Mouse (Mus musculus) urinary bladder, adult 18-20 months (tissue): Measurements from ENCODE around the gene Sox30.

Source experiments
- DNase-seq, 2 experiments: peaks; one replicate each; pipeline ENCODE4 v3.0.0; 2022; ENCODE audit warnings: low spot score in 2 of 2, mixed read lengths in 2 of 2

Sox30 gene

GRCm38 (mm10) chr11:46055896-46056769 is 76.0 kb downstream of the Sox30 start, which contains the start of gene Adam19:
Gene Adam19 (plus strand): TSS chr11:46055992.
- peak; percentile 46 to 65 for DNase-seq

- no peak for DNase-seq
Observed at GRCm38 (mm10) chr11:46056770-46057411, 76.8 kb downstream of the Sox30 start.

GRCm38 (mm10) chr11:46058011-46058410 is 77.9 kb downstream of the Sox30 start:
- no peak for DNase-seq

GRCm38 (mm10) chr11:46058916-46059315 is 78.8 kb downstream of the Sox30 start:
- DNase-seq: no peak

- no peak for DNase-seq
Observed at GRCm38 (mm10) chr11:46059887-46060650, 80.0 kb downstream of the Sox30 start.

GRCm38 (mm10) chr11:46060651-46061020 is 80.5 kb downstream of the Sox30 start:
- no peak for DNase-seq

GRCm38 (mm10) chr11:46061776-46062445 is 81.8 kb downstream of the Sox30 start:
- no peak for DNase-seq

GRCm38 (mm10) chr11:46062569-46062968 is 82.5 kb downstream of the Sox30 start:
- no peak for DNase-seq

- no peak for DNase-seq
Observed at GRCm38 (mm10) chr11:46062993-46063731, 83.1 kb downstream of the Sox30 start.

GRCm38 (mm10) chr11:46064767-46065166 is 84.7 kb downstream of the Sox30 start:
- no peak for DNase-seq

GRCm38 (mm10) chr11:46065201-46066011 is 85.3 kb downstream of the Sox30 start:
- DNase-seq: peak in 1 of 2 experiments; percentile 64
